Mouse (Mus musculus) right cerebral cortex, postnatal 25 days (tissue): ENCODE measurements at regions not wholly inside any gene's neighbourhood (a gene's known extent, or its start where the extent isn't known, plus 50 kb on each side); places are given as distances from the start of the nearest gene placed in this dataset.

ENCODE experiments used
- DNase-seq: peaks from one replicate; pipeline ENCODE4 v3.0.0; 2022

DNA sequence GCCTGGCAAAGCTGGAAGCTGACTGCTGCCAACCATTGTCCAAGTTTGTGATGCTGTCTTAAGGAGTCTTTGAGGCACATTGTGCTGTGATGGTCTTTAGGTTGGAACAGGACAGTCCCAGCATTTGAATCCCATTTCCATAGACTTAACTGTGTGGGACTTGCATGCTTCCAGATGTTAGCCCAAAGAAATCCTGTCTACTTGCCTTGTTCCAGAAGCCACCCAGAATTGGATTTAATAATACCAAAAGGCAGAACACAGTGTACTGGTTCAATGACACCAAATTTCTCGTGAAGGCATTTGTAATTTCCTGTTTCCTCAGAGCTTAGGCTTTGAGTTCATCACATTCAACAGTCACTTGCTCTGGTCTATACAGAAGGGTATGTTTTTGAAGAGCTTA, 444.9 kb upstream of the Slc30a5 start:
- no peak for DNase-seq

DNA sequence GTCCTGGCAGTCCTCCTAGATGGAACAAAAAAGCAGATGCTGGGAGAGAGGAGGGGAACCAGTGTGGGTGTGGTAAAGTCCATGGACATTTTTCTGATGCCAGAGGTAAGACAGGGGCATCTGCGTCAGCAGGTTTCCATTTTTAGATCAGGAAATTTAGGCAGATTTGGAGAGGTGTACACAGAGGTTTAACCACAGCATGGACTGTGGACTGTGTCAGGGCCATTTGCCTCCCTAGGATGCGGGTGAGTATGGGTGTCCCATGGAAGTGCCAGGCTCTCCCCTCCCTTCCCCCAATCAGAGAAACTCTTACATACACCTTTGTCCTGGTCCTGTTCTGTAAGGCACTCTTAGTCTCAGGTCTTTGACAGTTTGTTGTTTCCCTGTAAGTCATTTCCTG, 443.5 kb upstream of the Slc30a5 start:
- DNase-seq, result no peak

DNA sequence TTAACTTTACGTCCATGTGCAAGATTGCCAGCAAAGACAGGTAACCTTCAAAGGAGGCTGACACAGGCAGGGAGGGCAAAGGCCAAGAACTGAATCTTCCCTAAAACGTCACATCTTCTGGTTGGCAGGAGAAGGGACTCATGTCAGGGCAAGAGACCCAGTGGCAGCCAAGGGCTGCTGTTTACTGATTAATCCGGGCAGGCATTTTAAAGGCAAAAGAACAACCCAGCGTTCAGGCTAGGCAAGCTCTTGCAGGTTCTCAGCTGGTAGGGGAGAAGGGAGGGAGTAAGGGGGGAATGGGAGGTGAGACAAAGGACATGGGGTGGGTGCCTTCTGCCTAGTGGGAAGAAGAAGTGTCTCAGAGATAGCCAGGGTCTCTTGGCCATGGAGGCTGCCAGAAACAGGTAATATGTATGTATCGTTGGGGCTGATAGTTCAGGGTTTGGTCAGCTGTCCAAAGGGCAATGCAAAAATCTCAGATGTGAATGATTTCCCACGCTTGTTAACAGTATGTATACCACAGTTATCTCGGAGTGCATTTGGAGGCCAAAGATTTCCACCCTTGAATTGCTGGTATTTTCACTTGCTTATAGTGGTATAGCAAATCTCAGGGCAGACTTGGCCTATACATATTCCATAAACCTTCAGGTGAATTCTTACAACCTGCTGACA, 441.4 kb upstream of the Slc30a5 start:
- no peak for DNase-seq

DNA sequence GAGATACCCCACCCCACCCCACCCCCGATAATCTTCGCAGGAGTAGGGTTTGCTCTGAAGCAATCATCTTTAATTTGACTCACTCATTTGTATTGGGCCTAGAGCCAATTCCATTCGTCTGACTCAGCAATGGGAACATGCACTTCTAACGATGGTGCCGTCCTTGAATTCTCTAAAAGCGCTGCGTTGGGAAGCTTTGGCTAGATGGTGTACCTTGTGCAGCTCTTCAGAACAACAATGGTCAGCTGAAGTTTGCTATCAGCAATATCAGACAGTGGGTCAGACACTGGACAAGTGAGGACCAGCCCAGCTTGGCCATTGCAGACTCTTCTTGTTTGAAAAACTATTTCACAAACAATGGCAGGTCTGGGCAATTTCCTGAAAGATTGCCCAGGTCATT, 440.1 kb upstream of the Slc30a5 start:
- no peak for DNase-seq

DNA sequence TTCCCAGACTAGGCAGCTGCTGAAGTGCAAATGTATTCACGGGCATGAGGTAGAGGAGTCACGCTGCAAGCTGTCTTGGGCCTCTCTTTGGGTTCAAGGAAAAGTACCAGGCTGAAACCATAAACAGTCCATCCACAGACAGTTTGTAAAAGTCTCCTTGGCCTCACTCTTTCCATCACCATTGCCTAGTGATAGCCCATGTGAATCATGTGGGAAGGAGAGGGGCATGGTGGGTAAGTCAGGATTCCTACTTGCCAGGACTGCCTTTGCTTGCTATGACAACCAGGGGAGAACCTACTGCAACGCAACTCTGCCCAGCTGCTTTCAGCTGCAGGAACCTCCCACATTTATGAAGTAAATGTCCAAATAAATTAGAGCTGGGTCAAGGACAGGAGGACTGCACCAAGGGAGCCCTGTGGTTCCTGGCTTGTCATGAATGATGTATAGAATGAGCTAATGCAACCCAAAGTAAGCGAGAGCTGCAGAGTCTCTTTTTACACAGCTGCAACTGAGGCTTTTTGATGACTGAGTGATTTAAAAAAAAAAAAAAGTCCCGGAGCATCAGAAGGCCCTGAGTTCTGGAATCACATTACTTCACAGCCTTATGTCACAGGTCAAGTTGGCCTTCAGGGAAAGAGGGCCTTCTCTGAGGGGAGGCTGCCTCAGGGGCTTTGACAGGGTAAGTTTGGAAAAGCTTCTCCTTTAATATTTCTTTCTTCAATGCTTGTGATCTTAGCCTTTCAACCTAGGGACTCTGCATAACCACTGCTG, 420.7 kb upstream of the Slc30a5 start:
- no peak for DNase-seq

DNA sequence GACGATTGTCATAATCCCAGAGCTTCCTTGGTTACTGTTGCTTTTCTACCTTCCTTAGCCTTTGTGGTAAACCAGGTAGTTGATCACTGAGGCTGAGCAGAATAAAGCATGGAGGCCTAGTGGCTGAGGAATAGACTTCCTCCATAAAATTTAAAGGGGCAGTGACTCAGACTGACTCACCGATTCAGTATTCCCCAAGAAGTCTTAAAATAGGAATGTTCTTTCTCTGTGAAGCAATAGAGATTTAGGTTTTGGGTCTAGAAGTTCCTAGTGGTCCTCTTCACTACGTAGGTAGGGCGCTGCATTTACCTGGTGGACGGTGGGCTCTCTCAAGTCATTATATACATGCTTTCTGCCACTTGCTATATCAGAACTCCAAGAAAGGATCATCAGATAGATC, 416.1 kb upstream of the Slc30a5 start:
- DNase-seq, result no peak

DNA sequence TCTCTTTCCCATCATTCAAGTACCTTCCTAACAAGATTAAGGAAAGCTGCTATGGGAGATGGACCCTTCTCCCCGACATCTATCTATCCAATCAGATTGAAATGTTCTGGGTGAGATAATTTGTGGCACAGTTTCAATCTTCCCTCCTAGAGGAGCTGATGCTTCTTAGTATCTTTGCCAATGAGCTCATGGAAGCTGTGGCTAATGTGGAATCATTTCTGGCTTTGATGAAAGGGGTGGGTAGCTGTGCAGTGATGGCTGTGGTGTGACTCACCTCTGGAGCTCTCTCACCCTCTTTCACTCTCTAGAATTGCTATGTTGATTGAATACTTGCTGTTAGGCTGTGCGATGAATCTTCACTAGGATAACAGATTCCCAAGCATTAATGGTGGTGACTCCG, 411.1 kb upstream of the Slc30a5 start:
- DNase-seq, result no peak

DNA sequence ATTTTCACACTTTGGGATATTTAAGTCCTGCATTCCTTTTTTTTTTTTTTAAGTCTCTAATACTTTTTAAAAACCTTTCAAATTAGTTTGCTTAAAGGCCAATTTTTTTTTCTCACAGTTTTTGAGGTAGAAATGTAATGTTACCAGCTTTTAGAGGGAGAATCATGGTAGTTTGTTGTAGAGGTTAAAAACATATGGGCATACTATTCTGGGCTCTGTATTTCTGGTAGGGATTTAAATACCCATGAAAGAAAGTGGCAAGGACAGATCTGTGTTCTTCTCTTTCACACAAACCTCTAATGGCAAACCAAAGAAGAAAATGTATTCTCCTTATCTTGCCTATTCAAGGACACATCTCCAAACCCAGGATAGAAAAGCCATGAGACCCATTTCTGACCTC, 405.6 kb upstream of the Slc30a5 start:
- DNase-seq, result no peak

DNA sequence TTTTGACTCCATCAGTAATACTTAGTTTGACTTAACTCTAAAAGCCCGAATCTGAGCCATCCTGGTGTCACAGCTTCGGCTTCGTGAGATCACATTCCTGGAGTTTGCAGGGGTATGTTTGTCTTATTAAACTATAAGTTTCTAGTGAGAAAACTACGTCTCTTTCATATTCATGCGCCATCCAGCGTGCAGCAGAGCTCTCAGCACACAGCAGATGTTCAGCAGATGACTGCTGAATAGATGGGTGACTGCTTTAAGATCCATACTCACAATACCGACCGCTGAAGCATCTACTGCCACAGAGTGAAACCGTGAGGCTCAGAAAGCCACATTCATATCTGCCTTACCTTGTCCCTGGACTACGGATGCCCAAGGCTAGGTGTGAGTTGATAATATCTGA, 403.8 kb upstream of the Slc30a5 start:
- DNase-seq, result peak; percentile 41

DNA sequence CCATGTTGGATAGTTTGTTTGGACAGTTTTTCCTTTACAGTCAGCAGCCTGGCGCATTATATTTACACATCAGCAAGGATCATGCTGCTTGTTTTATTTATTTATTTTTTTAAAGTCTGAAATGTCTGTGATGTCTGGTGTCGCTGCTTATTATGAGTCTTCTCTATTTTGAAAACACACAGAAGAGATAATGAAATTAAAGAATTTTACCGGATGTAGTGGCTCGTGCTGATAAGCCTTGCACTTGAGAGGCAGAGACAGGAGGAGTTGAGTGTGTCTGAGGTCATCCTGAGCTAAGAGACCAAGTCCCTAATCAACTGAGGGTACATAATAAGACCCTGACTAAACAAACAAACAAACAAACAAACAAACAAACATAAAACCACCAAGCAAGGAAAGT, 402.6 kb upstream of the Slc30a5 start:
- DNase-seq, result no peak

DNA sequence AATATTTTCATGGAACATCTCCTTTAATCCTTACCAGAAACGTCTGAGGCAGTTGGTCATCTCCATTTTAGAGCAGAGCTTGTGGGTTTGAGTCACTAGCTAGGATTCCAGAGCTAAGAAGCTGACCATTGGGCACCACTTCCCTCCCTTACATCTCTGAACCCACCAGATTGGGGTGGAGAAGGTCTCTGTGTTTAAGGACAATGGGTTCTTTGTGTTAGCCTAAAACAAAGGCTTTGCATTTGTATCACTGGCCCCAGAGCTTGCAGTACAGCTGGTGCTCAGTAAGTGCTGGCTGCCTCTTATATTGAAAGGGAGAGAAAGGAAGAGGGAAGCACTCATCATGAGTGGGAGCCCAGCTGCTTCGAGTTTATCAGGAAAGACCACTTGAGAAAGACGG, 401.9 kb upstream of the Slc30a5 start:
- DNase-seq, result no peak

DNA sequence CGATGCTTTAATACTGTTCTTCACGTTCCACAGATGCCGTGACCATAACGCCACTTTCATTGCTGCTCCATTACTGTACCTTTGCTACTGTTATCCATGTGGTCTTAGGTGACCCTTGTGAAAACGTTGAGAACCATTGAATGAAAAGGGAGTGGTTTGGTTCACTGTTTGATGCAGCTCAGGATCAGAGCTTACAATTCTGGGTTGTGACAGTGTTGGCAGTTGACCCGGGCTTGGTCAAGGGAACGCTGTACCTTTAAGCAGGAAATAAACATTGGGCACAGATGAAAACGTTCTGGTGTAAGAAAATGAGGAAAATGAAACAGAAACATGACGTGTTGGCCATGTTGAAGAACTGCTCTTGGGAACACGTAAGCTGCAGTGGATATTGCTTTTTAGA, 401.3 kb upstream of the Slc30a5 start:
- no peak for DNase-seq

DNA sequence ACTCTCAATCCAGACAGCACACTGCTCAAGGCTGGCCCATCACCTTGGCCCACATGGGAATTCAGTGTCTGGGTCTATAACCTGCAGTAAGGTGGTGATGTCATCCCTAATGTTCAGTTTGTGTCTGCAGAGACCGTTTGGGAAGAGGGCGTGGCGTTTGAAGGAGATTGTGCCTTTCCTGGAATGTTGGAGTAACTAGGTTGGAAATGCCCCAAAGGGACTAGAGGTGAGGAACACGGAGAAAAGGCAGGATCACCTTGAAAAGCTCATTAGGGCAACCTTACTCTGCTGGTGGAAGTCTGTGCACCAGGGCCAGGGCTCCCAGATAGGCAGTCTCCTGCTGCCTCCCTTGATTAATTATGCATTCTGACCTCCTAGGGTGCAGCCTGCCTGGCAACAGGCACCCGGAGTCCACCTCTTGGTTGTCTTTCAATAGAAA, 400.6 kb upstream of the Slc30a5 start:
- peak; percentile 51 for DNase-seq

DNA sequence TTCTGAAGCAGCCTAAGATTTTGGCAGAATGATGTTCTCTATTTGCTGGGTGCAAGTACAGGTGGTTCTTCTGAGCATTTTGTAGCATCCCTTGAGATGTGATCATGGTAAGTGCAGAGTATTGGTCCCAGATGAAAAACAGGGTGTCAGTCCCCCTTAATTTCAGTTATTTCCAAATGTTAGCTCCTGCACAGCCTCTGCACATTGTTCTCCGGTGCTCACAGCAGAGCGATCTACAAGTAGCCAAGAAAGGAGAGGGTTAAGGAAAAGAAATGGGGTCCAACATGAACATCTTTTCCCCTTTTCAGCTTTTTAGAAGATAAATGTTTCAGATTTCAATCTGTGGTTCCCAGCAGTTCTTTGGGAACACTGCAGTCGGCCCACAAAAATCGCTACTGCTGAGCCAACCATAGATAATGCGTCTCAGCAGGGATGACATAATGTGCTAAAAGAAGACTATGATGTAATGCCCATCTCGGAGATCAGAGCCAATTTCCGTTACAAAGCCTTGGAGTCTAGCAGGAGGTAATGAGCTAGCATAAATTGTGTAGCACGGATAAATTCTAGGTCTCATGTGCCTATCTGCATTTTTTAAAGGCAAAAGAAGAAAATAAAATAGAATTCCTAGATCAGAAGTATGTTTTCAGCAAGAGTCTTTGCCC, 400.1 kb upstream of the Slc30a5 start:
- DNase-seq, result peak; percentile 52

DNA sequence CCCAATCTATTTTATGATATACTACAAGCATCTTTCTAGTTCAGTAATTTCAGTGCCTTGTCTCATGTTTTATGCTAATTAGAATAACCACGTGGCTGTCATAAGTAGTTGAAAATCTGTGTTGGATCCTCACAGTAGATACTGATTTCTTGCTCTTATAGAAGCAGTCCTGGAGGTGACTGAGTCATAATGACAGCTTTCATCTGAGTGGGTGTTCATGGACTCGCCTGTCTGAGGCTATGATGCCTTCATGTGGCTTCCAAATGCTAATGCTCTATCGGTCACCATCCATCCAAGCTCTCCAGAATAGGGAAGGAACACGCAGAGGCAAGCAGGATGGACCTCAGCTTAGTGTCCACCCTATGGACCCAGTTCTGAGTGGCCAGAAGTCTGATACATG, 396.6 kb upstream of the Slc30a5 start:
- DNase-seq, result no peak

DNA sequence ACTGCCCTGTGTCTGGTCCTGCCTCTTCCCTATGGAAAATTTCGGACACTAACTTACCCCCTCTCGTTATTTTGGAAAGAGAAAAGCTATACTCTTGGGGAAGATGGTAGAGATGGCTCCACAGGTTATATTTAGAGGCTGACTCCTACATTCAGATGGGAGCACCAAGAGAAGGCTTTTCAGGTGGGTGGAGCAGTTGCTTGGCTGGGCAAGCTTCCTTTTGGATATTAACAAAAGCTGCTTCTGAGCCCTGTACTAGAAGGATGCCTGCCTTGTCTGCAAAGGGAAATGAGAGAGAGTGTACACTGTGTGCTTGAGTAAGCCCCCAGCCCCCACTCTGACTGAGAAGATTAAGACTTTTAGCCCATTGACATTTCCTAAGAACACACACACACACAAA, 392.1 kb upstream of the Slc30a5 start:
- no peak for DNase-seq

DNA sequence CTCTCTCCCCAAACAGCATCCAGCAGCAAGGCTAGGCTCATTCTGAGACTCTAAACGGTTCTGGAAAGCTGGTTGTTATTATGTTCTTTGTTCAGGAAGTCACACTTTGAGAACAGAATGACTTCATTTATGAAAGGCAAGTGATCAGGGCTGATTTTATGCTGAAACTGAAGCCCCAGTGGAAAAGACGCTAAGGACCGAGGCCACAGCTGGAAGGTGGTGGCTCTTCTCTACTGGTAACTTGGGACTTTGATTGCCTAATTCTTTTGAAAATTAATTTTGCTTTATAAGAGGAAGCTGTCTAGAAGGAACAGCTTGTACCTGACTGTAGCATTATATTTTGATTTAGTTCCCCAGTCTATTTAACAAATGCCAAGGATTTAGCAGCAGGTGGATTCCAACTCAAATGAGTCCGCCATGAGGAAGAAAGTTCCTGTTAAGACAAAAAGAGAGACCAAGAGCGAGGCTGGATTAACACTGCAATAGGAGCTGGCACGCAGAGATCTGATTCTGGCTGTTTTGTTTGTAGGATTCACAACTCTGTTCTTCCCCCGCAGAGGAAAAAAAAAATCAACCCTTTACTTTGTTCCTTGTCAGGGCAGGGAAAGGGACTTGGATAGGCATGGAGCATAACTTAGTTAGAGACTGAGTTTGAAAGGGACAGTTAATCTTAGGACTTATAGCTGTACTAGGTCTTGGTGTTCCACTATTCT, 388.3 kb upstream of the Slc30a5 start:
- DNase-seq, result no peak

DNA sequence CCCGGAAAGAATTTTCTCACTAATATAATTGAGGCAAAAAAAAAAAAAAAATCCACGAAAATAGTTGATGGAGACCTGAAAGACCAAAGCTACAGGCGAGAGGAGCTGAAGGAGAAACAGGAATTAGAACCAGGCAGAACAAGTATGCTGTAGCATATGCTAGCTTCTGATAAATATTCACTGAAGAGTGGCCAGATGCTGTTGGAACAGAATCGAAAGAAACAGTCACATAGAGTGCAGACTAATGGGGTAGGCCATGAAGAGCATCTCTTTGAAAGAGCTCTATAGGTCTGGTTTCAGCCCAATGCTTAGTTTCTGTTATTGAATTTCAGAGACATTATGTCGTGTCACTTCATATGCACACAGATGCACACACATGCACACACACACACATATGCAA, 386.3 kb upstream of the Slc30a5 start:
- DNase-seq, result no peak

DNA sequence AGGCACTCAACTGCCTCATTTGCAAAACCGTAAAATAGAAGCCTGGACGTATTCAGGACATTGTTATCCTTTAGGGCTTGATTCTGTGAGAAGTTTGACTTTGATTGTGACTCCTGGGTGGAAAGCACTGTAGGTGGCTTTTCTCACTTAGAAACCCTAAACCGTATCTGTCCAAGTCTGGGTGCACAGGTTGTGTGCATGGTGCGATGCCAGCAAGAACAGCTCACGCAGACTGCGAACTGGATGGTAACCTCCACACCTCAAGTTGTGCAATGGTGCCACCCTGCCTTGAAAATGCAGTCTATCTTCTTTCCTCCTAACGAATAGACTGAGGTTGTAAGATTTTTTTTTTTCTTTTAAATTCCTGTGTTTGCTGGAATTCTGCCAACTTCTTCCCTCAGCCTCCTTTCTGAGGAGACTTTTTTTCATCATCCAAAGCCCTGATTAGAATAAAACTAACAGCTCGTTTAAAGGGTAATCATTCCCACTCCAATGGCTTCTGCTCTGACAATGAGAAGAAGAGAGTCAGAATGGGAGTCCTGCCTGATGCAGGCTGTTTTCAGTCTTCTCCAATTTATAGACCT, 383.8 kb upstream of the Slc30a5 start:
- DNase-seq, result no peak

DNA sequence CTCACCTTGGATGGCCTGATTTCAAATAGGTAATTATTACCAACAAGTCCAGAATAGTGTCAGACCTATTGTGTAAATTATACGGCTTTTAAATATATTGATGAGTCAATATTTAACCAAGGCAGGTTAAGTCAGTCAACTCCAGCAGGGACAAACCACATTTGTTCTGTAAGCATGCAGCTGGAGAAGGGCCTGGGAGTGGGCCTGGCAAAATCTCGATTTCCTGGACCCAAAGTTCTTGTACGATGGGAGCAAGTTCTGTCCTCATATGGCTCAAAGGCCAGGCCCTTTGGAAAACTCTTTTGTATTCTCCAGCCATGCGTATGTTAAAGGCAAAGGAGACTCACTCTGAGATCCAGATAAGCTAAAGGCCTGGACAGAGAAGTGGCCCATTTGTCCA, 383.2 kb upstream of the Slc30a5 start:
- DNase-seq, result no peak

DNA sequence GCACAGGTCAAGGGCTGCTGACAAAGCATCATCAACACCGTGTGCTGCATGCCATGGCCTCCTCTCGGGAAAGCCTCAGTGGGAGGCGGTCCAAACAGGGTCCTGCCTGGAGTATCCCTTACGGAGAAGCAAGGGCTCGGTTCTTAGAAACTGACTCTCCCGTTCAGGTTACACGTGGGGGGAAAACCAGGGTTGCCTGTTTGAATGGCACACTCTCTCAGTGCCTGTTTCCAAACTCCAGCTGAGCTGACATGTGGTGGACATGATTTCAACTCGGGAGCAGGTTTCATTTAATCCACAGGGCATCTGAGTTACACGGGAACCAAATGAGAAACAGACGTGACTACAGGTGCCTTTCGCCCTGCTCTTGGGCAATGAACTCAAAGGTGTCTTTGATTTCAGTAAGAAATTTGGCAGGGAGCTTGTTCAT, 382.6 kb upstream of the Slc30a5 start:
- no peak for DNase-seq

DNA sequence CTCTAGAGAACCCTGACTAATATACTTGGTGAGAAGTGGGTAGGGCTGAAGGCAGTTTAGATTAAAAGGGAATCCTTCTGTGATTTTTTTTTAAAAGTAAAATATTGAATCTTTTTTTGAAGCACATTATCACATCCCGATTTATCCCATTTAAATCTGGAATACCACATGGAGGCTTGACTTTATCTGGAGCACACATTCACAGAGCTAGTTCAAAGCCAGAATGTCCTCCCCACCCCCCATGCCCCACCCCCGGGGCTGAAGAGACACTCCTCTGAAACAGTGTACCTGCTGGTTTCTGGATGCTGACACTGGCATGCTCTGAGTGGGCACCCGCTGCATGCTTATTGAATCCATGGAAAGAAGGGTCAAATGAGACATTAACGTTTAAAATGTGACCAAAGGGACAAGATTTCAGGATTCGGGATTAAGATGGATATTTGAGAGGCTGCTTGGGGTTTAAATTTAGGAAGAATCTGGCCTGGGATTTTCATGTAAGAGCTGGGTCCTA, 382.0 kb upstream of the Slc30a5 start:
- no peak for DNase-seq

DNA sequence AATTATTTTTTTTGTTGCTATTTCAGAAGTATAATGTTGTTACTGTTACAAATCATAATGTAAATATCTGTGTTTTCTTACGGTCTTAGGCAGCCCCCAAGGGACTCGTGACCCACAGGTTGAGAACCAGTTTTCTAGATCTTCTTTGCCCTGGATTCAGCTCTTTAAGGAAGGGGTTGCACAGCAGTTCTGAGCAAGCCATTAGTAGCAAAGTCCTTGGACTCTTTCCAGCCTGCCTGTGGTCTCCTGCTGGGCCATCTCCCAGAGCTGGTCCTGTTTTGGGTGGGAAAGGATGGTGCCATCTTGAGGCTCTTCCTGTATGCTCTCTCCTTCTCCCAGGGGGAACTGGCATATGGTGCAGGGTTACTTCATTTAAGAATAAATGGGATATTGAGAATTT, 380.9 kb upstream of the Slc30a5 start:
- no peak for DNase-seq
